Mouse (Mus musculus) left cerebral cortex, adult 8-10 months (tissue): Measurements from ENCODE around the gene Midn. TPM values are rescaled to one million over a fixed set of nuclear protein-coding genes. Genes with fewer than 3 reads are reported as not detected.
"Not testable (repeated sequence)": the region's sequence is repeated elsewhere in the genome, so short reads cannot be mapped to it uniquely, and the experiment has no call there.

Experiments
- DNase-seq, 2 experiments: peaks; one replicate each; pipeline ENCODE4 v3.0.0; 2022; ENCODE audit warnings: low spot score in 2 of 2
- total RNA-seq, 4 experiments: library from RNA; stranded (reverse); gene quantifications; 2 replicates each; pipeline ENCODE4 v1.2.4; 2022

Midn gene
- total RNA-seq, 4 experiments from 2014 or later = 48.5 to 76.4 (median 64.1) TPM

DNA sequence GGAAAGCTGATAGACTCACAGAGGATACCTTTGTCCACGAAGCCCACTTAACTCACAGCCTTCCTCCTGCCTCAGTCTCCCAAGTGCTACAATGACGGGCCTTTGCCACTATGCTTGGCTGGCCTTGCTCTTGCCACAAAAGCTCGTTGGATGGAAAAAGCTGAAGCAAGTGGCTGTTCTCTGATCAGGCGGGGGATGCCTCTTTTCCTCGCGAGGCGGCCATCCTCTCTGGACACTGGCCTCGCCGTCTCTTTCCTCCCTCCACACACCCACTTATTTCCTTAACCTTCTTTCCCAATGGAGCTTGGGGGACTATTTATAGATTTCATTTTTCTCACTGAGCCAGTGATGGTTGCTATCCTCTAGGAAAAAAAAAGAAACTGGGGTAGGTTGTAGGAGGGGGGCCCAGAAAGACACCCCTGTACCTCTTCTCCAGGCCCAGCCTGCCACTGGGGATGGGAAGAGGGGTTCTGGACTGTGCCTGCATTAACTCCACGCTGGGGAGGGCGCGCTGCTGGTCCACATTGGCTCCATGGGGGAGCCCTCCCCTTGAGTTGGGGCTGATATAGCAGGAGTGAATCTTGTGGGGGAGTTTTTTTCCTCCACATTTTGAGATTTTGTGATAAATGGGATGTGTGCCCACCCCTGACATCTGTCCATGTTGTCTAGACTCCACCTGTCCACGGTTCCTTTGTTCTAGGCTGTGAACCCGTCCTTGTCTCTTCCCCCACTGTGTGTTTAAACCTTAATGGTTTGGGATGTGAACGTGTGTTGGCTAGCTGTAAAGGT lies 9.3 kb downstream of the Midn start:
- peak in 1 of 2 experiments; percentile 58 for DNase-seq

DNA sequence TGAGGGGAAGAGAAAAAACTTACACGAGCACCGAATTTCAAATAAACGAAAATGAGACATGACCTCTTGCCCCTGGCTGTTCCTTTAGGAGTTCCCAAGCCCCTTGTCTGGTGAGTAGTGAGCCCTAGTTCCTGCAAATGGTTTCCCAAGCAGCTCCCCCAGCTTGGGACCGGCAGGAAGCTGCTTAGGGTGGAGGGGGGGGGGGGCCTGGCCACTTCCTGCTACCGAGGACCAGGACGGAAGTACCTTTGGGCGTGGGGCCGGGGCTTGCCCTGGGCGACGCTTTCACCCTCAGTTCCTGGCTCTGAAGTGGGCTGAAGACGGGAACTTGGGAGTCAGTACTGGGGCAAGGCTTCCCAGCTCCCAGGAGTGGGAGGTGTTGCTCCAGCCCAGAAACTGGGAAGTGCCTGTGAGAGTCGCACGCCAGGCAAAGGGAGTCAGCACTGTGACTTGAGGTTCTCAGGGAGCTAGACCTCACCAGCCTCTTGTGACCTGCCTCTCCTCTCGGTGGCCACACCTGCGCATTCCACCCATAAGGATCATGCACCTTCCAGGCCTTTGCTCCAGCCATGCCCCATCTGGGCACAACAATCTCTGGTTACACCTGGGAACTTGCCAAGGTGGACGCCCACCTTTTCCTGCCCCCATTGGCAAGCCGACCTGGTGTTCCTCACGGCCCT lies 10.4 kb downstream of the Midn start:
- peak in 1 of 2 experiments; percentile 51 for DNase-seq

DNA sequence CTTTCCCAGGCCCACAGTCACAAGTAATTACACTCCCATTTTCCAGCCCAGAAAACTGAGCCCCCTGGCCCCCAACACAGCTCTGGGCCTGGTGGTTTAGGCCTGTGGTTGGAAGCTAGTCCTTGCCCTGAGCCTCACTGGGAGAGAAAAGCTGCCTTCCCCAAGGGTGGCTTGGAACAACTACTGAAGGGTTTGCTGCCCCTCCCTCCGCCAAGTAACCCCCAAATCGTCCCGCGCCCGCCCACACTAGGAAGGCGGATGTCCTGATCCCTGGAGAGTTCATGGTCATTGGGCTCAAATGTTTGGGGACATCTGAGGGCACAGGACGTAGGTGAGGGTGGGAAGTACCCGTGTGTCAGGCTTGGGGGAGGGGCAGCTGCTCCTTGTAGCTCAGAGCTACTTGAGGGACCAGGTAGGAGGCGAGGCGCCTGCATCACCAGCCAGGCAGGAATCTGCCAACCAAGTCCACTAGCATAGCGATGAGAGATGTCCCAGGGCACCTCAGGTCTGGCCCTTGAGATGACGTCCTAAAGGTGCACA lies 11.0 kb downstream of the Midn start:
- DNase-seq = peak in 1 of 2 experiments; percentile 69

DNA sequence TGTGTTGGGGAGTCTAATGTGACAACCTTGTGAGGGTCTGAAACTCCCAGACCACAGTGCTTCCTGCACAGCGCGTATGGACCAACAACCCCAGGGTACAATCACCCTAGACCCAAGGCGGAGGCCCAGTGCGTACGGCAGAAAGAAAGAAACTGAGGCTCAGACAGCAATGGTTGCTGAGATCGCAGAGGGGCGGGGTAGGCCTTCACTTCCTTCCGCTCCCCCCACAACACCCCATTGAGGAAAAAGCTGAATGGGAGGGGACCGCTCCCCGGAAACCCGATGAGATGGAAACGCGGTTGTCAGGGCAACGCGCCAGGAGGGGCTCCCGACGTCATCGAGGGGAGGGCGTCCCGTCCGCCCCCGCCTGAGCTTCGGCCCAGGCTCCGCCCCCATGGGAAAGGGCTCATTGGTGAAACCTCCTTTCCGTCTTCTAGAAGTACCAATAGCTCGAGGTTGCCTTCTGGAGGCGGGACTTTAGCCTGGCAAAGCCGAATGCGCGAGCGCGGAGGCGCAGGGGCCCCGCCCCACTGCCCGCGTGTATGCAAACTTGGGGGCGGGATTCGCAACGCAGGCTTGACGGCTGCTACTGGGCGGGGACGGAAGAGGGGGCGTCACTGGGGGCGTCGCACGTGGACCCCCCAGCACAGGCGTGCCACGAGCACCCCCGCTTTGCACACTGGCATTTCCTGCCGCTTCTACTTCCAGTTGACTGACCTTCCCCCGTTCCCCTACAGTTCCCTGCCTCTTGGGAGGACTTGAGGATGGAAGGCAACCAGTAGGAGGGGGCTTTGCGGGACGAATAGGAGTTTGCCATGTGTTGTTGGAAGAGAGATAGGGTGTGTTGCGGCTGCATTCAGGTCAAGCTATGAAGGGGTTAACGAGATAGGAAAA lies 11.7 kb downstream of the Midn start:
- DNase-seq = peak; percentile 91 to 99

DNA sequence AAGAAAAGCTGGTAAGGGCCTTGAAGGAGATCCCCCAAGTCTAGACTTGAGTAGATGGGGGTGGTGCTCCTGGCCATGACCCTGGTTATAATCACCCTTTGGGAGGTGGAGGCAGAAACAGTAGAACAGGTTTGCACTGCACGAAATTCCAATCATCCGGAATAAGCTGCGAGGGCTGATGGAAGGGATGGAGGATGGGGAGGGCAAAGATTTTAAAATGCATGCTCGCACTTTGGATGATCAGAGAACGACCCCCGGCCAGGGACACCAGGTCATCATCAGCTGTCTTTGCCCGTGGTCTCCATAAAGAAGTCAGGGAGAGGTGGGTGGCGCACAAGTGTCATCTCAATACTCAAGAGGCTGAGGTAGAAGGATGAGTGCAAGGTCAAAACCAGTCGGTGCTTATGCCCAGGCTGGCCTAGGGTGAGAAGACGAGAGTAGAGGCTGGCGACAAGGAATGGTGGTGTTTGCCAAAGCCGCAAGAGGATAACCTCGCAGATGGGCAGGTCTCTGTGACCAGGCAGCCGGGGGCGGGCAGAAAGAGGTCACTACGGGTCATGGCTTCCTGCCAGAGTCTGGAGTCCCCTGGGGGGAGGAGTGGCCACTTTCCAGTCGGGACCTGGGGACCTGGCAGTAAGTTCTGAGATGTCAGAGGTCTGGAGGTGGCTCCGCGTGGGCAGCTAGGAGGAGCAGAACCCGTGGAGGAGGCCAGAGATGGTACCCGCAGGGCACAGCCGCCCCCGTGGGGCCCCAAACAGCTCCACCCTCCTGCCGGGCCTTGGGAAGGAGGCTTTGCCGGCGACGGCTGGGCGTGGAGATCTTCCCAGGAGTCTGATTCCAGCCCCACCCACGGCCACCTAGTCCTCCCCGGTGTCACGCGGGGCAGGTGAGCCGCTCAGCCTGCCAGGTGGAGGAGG lies 12.6 kb downstream of the Midn start:
- DNase-seq = peak in 1 of 2 experiments; percentile 60

DNA sequence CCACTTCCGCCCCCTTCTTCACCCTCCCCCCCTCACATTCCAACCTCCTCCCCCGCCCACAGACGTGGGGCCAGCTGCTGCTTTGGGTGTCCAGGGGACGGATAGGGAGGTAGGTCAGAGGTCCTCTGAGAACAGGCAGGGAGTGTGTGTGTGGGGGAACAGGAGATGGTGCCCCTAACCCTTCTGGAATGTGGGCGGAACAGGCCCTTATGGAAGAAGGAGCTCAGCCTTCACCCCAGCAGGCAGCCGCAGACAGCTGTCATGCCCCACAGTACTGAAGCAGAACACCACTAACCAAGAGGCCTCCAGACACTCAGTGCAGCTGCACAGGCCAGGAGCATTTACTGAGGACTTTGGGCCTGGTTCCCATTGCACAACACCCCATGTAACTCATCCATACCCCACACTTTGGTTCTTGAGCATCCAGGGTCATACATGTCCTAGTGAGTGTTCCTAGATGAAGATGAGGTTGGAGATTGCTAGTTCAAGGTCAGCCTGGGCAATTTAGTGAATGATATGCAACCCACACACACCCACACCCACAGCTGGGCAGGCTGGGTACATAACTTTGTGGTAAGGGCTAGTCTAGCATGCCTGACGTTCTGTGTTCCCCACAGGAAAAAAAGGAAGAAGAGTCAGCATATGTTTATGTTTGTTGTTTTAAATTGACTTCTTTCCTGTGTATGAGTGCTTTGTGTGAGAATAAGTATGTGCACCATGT lies 13.6 kb downstream of the Midn start:
- no peak for DNase-seq

DNA sequence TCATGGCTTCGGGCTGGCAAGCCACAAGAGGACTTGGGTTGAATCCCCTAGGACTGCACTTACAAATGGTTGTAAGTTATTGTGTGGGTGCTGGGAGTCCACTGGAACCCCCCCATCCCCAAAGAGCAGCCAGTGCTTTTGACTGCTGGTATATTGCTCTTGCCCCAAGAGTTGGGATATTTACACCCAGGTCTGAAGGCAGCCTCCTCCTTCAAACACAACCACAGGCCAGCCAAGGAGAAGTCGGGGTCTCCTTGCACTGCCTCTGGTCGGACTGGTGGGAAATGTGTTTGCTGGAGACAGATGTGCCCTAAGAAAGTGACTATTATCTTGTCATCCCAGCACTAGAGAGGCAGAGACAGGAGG lies 14.2 kb downstream of the Midn start:
- no peak for DNase-seq

DNA sequence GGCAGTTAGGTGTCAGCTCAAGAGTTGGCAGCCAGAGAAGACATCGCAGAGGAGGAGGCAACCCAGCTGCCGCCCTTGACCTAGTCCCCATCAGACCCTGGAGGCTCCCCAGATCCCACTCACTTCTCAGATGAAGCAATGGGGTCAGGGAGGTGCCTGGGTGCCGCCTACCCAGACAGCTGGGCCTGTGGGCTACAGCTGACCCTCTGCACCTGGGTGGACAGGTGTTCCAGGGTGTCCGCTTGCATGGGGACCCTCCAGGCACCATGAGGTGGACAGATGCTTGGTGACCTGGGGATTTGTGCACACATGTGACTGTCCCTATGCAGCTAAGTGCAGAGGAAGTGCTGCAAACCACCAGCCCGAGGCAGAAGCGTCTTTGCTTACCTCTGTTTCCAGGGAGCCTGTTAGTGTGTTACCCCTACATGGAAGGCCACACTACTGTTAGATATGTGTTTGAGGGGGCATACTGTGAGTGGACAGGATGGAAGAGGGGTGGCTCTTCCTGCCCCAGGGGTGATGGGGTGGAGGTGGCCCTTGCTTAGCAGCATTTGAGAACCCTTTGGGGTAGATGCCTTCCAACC lies 14.7 kb downstream of the Midn start:
- no peak for DNase-seq

DNA sequence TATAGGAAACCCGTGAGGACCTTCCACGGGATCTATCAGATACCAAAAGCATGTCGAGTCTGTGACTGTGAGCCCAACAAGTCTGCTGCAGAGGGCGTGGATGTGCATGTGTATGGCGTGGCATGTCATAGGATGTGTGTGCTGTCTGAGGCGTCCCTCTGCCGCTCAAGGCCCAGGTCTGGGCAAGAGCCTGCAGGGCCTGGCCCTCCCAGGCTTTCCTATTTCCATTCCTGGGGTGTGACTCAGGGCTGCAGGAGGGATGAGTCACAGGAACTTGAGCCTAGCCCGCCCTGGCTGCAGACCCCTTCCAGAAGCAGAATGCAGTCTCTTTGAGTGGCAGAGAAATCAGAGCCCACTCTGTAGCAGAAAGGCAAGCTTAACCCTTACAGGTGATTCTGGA lies 15.6 kb downstream of the Midn start:
- DNase-seq = no peak

DNA sequence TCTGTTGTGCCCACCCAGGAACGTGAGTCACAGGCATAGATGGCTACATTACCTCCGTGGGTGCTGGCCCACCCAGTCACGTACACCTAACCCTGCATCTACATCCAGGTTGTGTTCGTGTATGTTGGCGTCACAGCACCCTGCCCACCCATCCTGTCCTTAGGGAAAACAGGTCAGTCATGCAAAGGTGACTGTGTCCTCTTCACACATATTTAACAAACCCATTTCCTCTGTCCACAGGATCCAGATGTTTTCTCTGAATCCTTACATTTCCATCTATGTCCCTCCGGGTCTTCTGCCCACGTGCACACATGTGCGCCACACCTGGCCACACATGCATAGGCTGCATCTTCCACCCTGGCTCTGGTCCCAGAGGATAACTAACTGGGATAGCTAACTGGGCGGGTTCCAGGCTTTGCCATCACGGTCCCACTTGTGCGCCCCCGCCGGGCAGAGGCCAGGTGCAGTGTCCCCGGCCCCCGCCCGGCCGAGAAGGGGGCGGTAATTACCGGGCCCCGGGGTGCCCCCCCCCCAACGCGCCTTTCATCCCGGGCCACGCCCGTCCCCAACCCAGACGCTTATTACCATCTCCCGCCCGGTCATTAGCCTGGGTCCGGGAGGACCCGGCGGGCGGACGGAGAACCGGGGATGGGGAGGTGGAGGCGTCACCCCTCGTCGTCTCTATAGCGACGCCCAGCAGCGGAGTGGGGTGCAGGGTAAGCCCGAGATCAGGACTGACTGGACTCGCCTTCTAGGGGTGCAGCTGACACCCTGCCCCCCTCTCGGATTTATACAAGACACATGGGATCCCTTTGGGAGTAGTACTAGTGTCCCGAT lies 16.3 kb downstream of the Midn start:
- peak in 1 of 2 experiments; percentile 64 for DNase-seq

DNA sequence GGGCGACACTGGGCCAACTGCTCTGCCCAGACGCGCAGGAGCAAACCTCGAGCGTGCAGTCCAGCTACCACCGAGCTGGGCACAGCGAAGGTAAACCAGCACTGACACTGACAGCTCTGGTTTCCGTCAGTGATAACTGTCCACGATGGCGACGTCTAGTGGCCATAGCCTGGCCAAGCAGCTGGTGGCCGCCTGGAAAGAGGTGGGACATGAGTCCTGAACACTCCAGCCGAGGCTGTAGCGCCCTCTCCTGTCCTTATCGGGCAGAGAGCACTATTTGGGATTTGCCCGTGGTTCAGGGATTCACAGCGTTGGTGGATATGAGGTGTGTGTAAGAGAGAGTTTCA lies 16.9 kb downstream of the Midn start:
- DNase-seq = peak; percentile 95

DNA sequence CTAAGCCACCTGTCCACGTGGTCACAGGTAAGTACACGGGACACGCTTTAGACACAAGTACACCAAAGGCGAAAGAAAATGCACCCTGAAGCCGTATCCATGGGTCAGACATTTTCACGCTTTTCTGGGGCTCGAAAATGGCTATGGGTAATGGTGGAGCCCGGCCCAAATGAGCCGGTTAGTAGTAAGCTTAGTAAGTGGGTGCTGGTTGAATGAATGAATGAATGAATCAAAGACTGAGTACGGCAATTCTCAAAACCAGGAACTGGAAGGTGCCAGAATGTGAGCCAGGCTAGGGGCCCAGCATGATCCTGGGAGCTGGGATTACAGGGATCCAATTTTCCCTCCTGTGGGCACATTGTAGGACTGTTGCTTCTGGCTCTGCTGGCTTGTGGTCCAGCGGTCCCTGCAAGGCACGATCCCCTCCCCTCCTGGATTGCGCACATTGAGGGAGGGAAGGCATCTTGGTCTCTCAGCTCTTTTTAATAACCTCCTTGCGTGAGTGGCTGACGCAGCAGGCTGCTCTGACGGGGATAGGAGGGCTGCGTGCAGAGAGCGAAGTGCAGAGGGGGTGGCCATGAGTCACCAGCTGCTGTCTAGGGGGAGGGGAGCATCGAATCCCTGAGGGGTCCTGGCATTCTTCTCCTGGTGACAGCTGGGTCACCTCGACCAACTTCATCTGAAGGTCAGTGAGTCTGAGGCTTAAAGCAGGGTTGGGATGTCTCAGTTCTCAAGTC lies 17.5 kb downstream of the Midn start, which contains the start of gene Cirbp:
TSS of gene Cirbp (plus strand) at position 594 of the 737 bp plus-strand sequence.
- DNase-seq = peak in 1 of 2 experiments; percentile 71

DNA sequence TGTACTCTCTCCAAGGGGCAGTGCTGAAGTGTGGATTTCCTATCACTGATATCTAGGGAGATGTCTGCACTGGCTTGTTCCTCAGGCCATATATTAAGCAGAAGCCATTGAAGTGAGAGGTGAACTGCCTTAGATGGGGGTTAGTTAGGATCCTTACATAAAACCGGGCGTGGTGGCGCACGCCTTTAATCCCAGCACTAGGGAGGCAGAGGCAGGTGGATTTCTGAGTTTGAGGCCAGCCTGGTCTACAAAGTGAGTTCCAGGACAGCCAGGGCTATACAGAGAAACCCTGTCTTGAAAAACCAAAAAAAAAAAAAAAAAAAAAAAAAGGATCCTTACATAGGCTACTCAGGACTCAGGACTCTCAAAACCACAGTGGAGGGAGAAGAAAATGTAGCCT lies 18.1 kb downstream of the Midn start:
- not testable (repeated sequence) for DNase-seq

DNA sequence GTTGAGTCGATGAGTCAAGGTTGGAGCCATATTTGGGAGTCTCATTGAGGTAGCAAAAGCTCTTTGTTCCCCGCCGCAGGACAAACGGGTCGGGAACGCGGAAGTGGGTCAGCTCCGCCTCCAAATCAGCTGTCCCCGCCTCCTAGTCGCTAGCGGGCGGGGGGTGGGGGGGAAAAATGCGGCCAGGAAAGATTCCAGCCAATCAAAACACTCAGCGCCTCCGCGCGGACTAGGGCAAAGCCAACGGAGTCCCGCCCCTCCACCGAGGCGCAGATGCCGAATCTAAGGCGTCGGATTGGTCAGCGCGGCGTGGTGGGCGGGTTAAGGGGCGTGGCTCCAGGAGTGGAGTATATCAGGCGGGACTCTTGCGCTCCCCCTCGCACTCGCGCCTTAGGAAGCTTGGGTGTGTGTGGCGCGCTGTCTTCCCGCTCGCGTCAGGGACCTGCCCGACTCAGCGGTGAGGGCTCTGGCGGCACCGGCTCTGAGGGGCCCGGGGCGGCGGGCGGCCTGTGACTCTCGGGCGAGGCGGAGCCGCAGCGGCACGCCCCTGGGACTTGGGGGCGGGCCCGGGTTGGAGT lies 19.5 kb downstream of the Midn start:
- peak; percentile 97 to 98 for DNase-seq

DNA sequence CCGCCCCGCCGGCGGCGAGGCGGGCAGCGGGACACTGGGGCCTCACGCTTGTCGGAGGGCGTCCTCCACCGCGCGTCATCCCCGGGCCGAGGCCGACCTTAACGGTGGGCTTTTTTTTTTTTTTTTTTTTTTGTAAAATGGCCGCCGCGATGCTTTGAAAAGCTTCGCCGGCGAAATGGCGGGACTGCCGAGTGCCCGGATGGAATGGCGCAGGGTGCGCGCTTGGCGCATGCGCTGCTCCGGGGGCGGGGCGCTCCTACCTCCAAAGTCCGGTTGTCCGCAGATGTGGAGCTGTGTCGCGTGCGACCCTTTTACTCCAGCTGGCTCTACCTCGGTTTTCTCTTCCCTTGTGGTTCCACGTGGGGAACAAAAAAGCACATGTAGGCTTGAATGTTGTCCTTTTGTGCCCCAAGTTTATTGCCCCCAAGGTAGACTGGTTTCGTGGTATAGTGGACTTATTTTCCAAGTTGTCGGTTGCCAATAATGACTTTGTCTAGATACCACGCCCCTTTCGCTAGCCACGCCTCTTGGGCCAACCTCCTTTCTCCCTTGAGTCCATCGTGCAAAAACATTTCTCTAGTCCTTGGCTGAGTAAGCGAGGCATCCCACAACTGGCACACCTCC lies 20.1 kb downstream of the Midn start:
- DNase-seq = peak; percentile 90 to 91

DNA sequence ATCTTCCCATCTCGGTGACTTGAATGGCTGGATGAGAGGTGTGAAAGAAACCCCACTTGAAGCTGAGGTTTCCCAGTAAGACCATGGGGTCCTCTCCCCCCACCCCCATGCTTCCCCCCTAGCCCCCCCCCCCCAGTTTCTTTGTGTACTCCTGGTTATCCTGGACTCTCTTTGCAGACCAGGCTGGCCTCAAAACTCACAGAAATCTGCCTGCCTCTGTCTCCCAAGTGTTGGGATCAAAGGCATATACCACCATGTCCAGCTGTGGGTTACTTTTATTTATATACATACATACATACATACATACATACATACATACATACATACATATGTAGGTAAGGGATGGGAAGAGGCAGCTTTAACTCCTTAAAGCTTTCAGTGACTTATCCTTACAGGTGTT lies 21.0 kb downstream of the Midn start:
- no peak for DNase-seq

DNA sequence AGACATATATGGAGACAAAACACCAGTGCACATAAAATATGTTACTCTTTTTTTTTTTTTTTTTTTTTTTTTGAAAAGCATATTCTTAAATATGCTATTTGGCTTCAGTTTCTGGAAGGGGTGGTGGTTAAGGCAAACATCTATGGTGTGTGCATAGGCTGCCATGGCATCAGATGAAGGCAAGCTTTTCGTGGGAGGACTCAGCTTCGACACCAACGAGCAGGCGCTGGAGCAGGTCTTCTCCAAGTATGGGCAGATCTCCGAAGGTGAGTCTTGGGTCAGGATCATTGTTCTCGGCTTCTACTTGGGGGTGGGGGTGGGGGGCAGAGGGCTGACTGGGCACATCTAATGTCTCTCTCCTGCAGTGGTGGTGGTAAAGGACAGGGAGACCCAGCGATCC lies 21.6 kb downstream of the Midn start:
- DNase-seq = no peak
